Mouse (Mus musculus) MEL (cell line): ENCODE results near the gene Bpifc. TPM values are rescaled to one million over a fixed set of nuclear protein-coding genes. Genes with fewer than 3 reads are reported as not detected.
A peak's percentile ranks its signal among the peaks of the same experiment; 100 is the strongest.

Source experiments
- DNase-seq: peaks from one replicate; pipeline ENCODE4 v3.0.0; 2011; ENCODE audit warnings: low read depth, low spot score
- H3K27ac ChIP-seq: 2 replicates; pipeline ENCODE4 v1.5.1; 2012; ENCODE audit warnings: low read depth, mild to moderate bottlenecking, control low read depth, low read length, moderate library complexity; ENCODE audit not compliant: control insufficient read depth
- H3K27me3 ChIP-seq, 2 experiments: fragments of 150-350 bp in 1 of 2; sonication (generic) in 1 of 2; 2 replicates each; pipeline ENCODE4 v1.6.1; 2012; ENCODE audit warnings: low read length in 2 of 2, mild to moderate bottlenecking in 2 of 2, improper control_type of control experiment in 1 of 2, moderate library complexity in 1 of 2; ENCODE audit not compliant: insufficient read depth in 2 of 2, control insufficient read depth in 1 of 2
- H3K36me3 ChIP-seq, 2 experiments: 2 replicates each; pipeline ENCODE4 v1.6.1; 2012 to 2014; ENCODE audit warnings: low read length in 2 of 2, improper control_type of control experiment in 1 of 2, inconsistent platforms in 1 of 2, mild to moderate bottlenecking in 1 of 2; ENCODE audit not compliant: insufficient read depth in 2 of 2, control insufficient read depth in 1 of 2
- H3K4me1 ChIP-seq, 2 experiments: fragments of 150-350 bp in 1 of 2; sonication (generic) in 1 of 2; 2 replicates each; pipeline ENCODE4 v1.6.1; 2012; ENCODE audit warnings: low read length in 2 of 2, improper control_type of control experiment in 1 of 2, mild to moderate bottlenecking in 1 of 2; ENCODE audit not compliant: insufficient read depth in 2 of 2, control insufficient read depth in 1 of 2
- H3K4me3 ChIP-seq, 2 experiments: fragments of 150-350 bp in 1 of 2; sonication (generic) in 1 of 2; 2 replicates each; pipeline ENCODE4 v1.5.1; 2012; ENCODE audit warnings: low read depth in 2 of 2, low read length in 2 of 2, mild to moderate bottlenecking in 2 of 2, moderate library complexity in 2 of 2, control low read depth in 1 of 2, improper control_type of control experiment in 1 of 2; ENCODE audit not compliant: control insufficient read depth in 1 of 2, insufficient read depth in 1 of 2
- H3K79me2 ChIP-seq: 2 replicates; pipeline ENCODE4 v1.6.1; 2012; ENCODE audit warnings: mild to moderate bottlenecking, low read length, moderate library complexity; ENCODE audit not compliant: control insufficient read depth, poor library complexity, insufficient read depth
- H3K9ac ChIP-seq: 2 replicates; pipeline ENCODE4 v1.6.1; 2012; ENCODE audit warnings: low read depth, mild to moderate bottlenecking, control low read depth, low read length, moderate library complexity; ENCODE audit not compliant: control insufficient read depth, poor library complexity, severe bottlenecking
- H3K9me3 ChIP-seq: fragments of 150-350 bp; sonication (generic); replicated peaks from 2 replicates; pipeline ENCODE4 v1.6.1; 2012; ENCODE audit warnings: mild to moderate bottlenecking, low read length, improper control_type of control experiment, moderate library complexity; ENCODE audit not compliant: insufficient read depth
- BHLHE40 ChIP-seq: IDR thresholded peaks from 2 replicates; pipeline ENCODE4 v1.6.1; 2012; ENCODE audit warnings: low read depth, mild to moderate bottlenecking, inconsistent platforms, low read length, improper control_type of control experiment, borderline replicate concordance
- CHD1 ChIP-seq: IDR thresholded peaks from 2 replicates; pipeline ENCODE4 v1.6.1; 2012; ENCODE audit warnings: low read depth, mild to moderate bottlenecking, inconsistent platforms, low read length, improper control_type of control experiment
- CHD2 ChIP-seq: IDR thresholded peaks from 2 replicates; pipeline ENCODE4 v1.6.1; 2011; ENCODE audit warnings: low read length, improper control_type of control experiment
- CTCF ChIP-seq, 3 experiments: IDR thresholded peaks in 2 of 3; conservative IDR thresholded peaks in 1 of 3; 2 replicates each; pipeline ENCODE4 v1.5.1; 2011 to 2012; ENCODE audit warnings: low read length in 3 of 3, low read depth in 2 of 3, mild to moderate bottlenecking in 2 of 3, improper control_type of control experiment in 1 of 3, inconsistent platforms in 1 of 3, mixed read lengths in 1 of 3, moderate library complexity in 1 of 3; ENCODE audit not compliant: control insufficient read depth in 1 of 3, insufficient read depth in 1 of 3, poor library complexity in 1 of 3, severe bottlenecking in 1 of 3
- ELF1 ChIP-seq: IDR thresholded peaks from 2 replicates; pipeline ENCODE4 v1.6.1; 2014; ENCODE audit warnings: low read depth, mild to moderate bottlenecking, inconsistent platforms, low read length, improper control_type of control experiment, moderate library complexity
- EP300 ChIP-seq, 2 experiments: IDR thresholded peaks; 2 replicates each; pipeline ENCODE4 v1.6.1; 2011; ENCODE audit warnings: improper control_type of control experiment in 2 of 2, low read length in 2 of 2, low read depth in 1 of 2, mild to moderate bottlenecking in 1 of 2
- ETS1 ChIP-seq: IDR thresholded peaks from 2 replicates; pipeline ENCODE4 v1.6.1; 2012; ENCODE audit warnings: low read depth, mild to moderate bottlenecking, inconsistent platforms, low read length, improper control_type of control experiment, moderate library complexity
- GABPA ChIP-seq: IDR thresholded peaks from 2 replicates; pipeline ENCODE4 v1.6.1; 2012; ENCODE audit warnings: low read depth, mild to moderate bottlenecking, inconsistent platforms, low read length, improper control_type of control experiment, moderate library complexity
- GATA1 ChIP-seq: IDR thresholded peaks from 2 replicates; pipeline ENCODE4 v1.6.1; 2011; ENCODE audit warnings: low read depth, low read length, improper control_type of control experiment
- HCFC1 ChIP-seq: IDR thresholded peaks from 2 replicates; pipeline ENCODE4 v1.6.1; 2012; ENCODE audit warnings: low read depth, mild to moderate bottlenecking, inconsistent platforms, low read length, improper control_type of control experiment, moderate library complexity
- MAFK ChIP-seq: IDR thresholded peaks from 2 replicates; pipeline ENCODE4 v1.6.1; 2011; ENCODE audit warnings: low read depth, mild to moderate bottlenecking, low read length, improper control_type of control experiment, borderline replicate concordance
- MAX ChIP-seq: IDR thresholded peaks from 2 replicates; pipeline ENCODE4 v1.6.1; 2011; ENCODE audit warnings: low read length, improper control_type of control experiment
- MEF2A ChIP-seq: IDR thresholded peaks from 2 replicates; pipeline ENCODE4 v1.6.1; 2014; ENCODE audit warnings: low read depth, mild to moderate bottlenecking, inconsistent platforms, low read length, improper control_type of control experiment; ENCODE audit not compliant: poor library complexity, insufficient replicate concordance, severe bottlenecking; ENCODE audit errors: extremely low read depth
- MXI1 ChIP-seq: IDR thresholded peaks from 2 replicates; pipeline ENCODE4 v1.6.1; 2011; ENCODE audit warnings: mild to moderate bottlenecking, low read depth, low read length, improper control_type of control experiment
- MYC ChIP-seq: IDR thresholded peaks from 2 replicates; pipeline ENCODE4 v1.6.1; 2011; ENCODE audit warnings: low read depth, mild to moderate bottlenecking, low read length, improper control_type of control experiment, moderate library complexity
- NELFE ChIP-seq: IDR thresholded peaks from 2 replicates; pipeline ENCODE4 v1.6.1; 2011; ENCODE audit warnings: low read depth, low read length, improper control_type of control experiment
- RAD21 ChIP-seq: IDR thresholded peaks from 2 replicates; pipeline ENCODE4 v1.6.1; 2011; ENCODE audit warnings: mild to moderate bottlenecking, low read depth, low read length, improper control_type of control experiment
- RCOR1 ChIP-seq: IDR thresholded peaks from 2 replicates; pipeline ENCODE4 v1.6.1; 2012; ENCODE audit warnings: low read depth, mild to moderate bottlenecking, inconsistent platforms, low read length, improper control_type of control experiment
- SIN3A ChIP-seq: IDR thresholded peaks from 2 replicates; pipeline ENCODE4 v1.6.1; 2012; ENCODE audit warnings: low read length, improper control_type of control experiment, inconsistent platforms
- SMC3 ChIP-seq: IDR thresholded peaks from 2 replicates; pipeline ENCODE4 v1.6.1; 2011; ENCODE audit warnings: low read depth, low read length, improper control_type of control experiment
- TAL1 ChIP-seq: IDR thresholded peaks from 2 replicates; pipeline ENCODE4 v1.6.1; 2012; ENCODE audit warnings: mild to moderate bottlenecking, inconsistent platforms, low read length, moderate library complexity, mixed read lengths
- TCF12 ChIP-seq: IDR thresholded peaks from 2 replicates; pipeline ENCODE4 v1.6.1; 2014; ENCODE audit warnings: low read depth, mild to moderate bottlenecking, inconsistent platforms, low read length, improper control_type of control experiment, moderate library complexity
- ZKSCAN1 ChIP-seq: IDR thresholded peaks from 2 replicates; pipeline ENCODE4 v1.6.1; 2012; ENCODE audit warnings: low read depth, mild to moderate bottlenecking, inconsistent platforms, low read length, improper control_type of control experiment, moderate library complexity
- ZNF384 ChIP-seq: IDR thresholded peaks from 2 replicates; pipeline ENCODE4 v1.6.1; 2012; ENCODE audit warnings: low read depth, mild to moderate bottlenecking, inconsistent platforms, low read length, improper control_type of control experiment
- polyA plus RNA-seq, 2 experiments: library from polyadenylated mRNA; stranded (reverse) in 1 of 2; unstranded in 1 of 2; fragments of >175 nt in 1 of 2; fragments of >200 nt in 1 of 2; gene quantifications; 2 replicates each; pipeline versions ENCODE4 v1.2.1 to v1.2.4; 2012; ENCODE audit warnings: low replicate concordance in 2 of 2, low read depth in 1 of 2; ENCODE audit not compliant: insufficient read length in 2 of 2, insufficient read depth in 1 of 2, missing spikeins in 1 of 2
- total RNA-seq: library from RNA; depleted of rRNA; stranded (reverse); fragments of 300-350 nt; gene quantifications from 2 replicates; pipeline ENCODE4 v1.2.3, GENCODE M21; 2012

Bpifc gene
- total and polyA plus RNA-seq, 3 experiments, result 0.03 TPM; not detected in 2

GRCm38 (mm10) chr10:86026354-86026753 is 14.7 kb upstream of the Bpifc start:
- Histone ChIP-seq H3K4me3 (no peak overlapping the region), H3K4me1 (peaks cover 9 to 19% of the 10 kb centered on the region in 2 experiments), H3K36me3 (peaks cover 20 to 26% of the 10 kb centered on the region in 2 experiments), H3K27ac (no peak overlapping the region), H3K79me2 (peaks cover 34% of the 10 kb centered on the region), H3K27me3 (no peaks in the 10 kb centered on the region), H3K9me3 (no peaks in the 10 kb centered on the region), H3K9ac (no peak overlapping the region)
- peak; percentile 69 for DNase-seq
- TF ChIP-seq TAL1 (peak; percentile 79), SMC3 (no peak), ZNF384 (peak; percentile 84), ZKSCAN1 (no peak), ELF1 (no peak), GATA1 (peak; percentile 96), MXI1 (peak; percentile 76), MAX (peak; percentile 33; the same call in 1 of the 2 replicates), CTCF (IDR thresholded peaks at IDR 0.05 in 2 of 3, conservative IDR thresholded peaks at IDR 0.05 in 1 of 3; ENCODE audit: control insufficient read depth in 1 of 3, insufficient read depth in 1 of 3, low read depth in 2 of 3, low read length in 3 of 3, poor library complexity in 1 of 3, severe bottlenecking in 1 of 3) (no peak), CHD2 (no peak), NELFE (no peak), BHLHE40 (peak; percentile 69; the same call in 1 of the 2 replicates), MYC (peak; percentile 71; the same call in 1 of the 2 replicates), EP300 (IDR thresholded peaks at IDR 0.05; ENCODE audit: low read depth in 1 of 2, low read length in 2 of 2) (peak; percentile 93), MAFK (peak; percentile 22; the same call in 1 of the 2 replicates), MEF2A (no peak; the same call in 1 of the 2 replicates), SIN3A (peak; percentile 80), GABPA (no peak), CHD1 (no peak), TCF12 (peak; percentile 95), RCOR1 (peak; percentile 88), HCFC1 (no peak), ETS1 (peak; percentile 80), RAD21 (no peak)
